Mouse (Mus musculus) erythroblast, embryonic 14.5 days (primary cell): ENCODE measurements at regions not wholly inside any gene's neighbourhood (a gene's known extent, or its start where the extent isn't known, plus 50 kb on each side); places are given as distances from the start of the nearest gene placed in this dataset.

Source experiments
- H3K27me3 ChIP-seq: 2 replicates; pipeline ENCODE4 v1.6.1; 2012; ENCODE audit warnings: inconsistent platforms; ENCODE audit not compliant: control insufficient read depth
- H3K36me3 ChIP-seq: 2 replicates; pipeline ENCODE4 v1.6.1; 2012; ENCODE audit warnings: mild to moderate bottlenecking, inconsistent platforms; ENCODE audit not compliant: control insufficient read depth
- H3K4me1 ChIP-seq: 2 replicates; pipeline ENCODE4 v1.6.1; 2012; ENCODE audit warnings: inconsistent platforms; ENCODE audit not compliant: control insufficient read depth
- H3K4me3 ChIP-seq: replicated peaks from 2 replicates; pipeline ENCODE3; 2012; ENCODE audit warnings: moderate library complexity, mild to moderate bottlenecking, inconsistent platforms
- H3K9me3 ChIP-seq: 2 replicates; pipeline ENCODE4 v1.6.1; 2012; ENCODE audit warnings: low read length, inconsistent platforms, mixed read lengths; ENCODE audit not compliant: control insufficient read depth
- GATA1 ChIP-seq: IDR thresholded peaks from 2 replicates; pipeline ENCODE4 v1.6.1; 2012; ENCODE audit warnings: low read length, inconsistent platforms, mixed read lengths
- TAL1 ChIP-seq: IDR thresholded peaks from 3 replicates; pipeline ENCODE4 v1.6.1; 2012; ENCODE audit warnings: low read length, inconsistent platforms, mixed read lengths

DNA sequence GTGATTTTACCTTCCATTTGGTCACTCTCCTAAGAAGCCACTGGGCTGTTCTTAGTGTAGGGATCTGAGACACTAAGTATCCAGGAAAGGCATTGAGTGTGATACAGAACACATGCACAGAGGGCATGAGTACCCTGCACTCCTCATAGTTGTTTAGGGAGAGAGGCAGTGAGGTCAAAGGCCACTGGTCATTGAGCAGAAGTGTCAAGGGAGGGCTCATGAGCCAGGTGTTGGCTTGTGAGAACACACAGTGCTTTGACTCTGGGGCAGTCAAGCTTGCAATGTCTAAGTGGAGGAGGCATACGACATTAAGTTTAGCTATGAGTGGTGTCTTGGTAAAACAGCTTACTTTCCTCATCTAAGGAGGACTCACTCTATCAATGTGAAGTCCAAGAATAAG is 65.9 kb upstream of the Plpp4 start:
- no peaks in the 10 kb centered on the region for H3K36me3 ChIP-seq
- no peaks in the 10 kb centered on the region for H3K9me3 ChIP-seq
- H3K4me1 ChIP-seq = no peaks in the 10 kb centered on the region
- H3K4me3 ChIP-seq = no peak overlapping the region
- H3K27me3 ChIP-seq = no peaks in the 10 kb centered on the region
- TF ChIP-seq GATA1 (no peak), TAL1 (no peak)

DNA sequence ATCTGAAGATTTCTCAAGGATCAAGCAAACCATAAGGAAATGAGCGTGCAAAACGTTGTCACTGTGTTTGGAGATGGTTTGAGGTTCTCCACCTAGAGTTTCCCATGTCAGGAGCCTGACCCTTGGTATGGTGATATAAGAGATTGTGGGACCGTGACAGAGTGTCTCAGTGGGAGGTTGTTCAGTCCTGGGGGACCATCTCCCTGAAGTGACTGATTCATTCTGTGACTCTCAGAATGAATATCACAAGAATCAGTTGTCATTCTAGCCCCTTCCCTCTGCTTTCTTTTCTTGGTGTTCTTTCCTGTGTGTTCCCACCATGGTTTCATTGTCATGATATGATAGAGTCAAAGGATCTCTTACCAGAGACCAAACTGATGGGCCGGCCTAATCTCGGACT is 49.8 kb upstream of the Plpp4 start:
- no peak overlapping the region for H3K4me3 ChIP-seq
- H3K4me1 ChIP-seq = no peaks in the 10 kb centered on the region
- H3K36me3 ChIP-seq = no peaks in the 10 kb centered on the region
- TF ChIP-seq TAL1 (no peak), GATA1 (no peak)
- no peaks in the 10 kb centered on the region for H3K9me3 ChIP-seq
- H3K27me3 ChIP-seq = no peaks in the 10 kb centered on the region
